In genomic region chrX:81472500-81472899, GRCm38 (mm10) we compare ENCODE assay signal across 12 mouse cellular contexts. TPM values are rescaled to one million over a fixed set of nuclear protein-coding genes. Genes with fewer than 3 reads are reported as not detected.
DNase-seq lines count a peak whose midpoint lies in the region; ATAC-seq and TF ChIP-seq lines count a peak whose summit lies in the region.
"Had no signal": no experiment of that assay in that cellular context is flagged by ENCODE, and none has a peak within 500 bp of the region (broad histone marks: within the 10 kb centered on the region; RNA-seq: fewer than 3 reads in every experiment).

No protein-coding gene starts in this region.

- peak; percentile 58 for DNase-seq in midbrain, postnatal 0 days (ENCODE audit: low spot score)
- no peak for DNase-seq in midbrain, embryonic 11.5 days (ENCODE audit: low spot score, missing footprints)
- DNase-seq in brain, adult 2 months (ENCODE audit: low read depth, low spot score): peak; percentile 19
- DNase-seq in right cerebral cortex, postnatal 4 days: peak; percentile 5
- DNase-seq in thymus, postnatal 14 days: no peak
- DNase-seq: liver, embryonic 13.5 days had no signal

- H3K36me3 ChIP-seq in intestine, postnatal 0 days (ENCODE audit: control insufficient read depth, insufficient read depth): no peaks in the 10 kb centered on the region
- no peaks in the 10 kb centered on the region for H3K36me3 ChIP-seq in intestine, embryonic 16.5 days (ENCODE audit: control insufficient read depth, insufficient read depth, low read length)
- no peaks in the 10 kb centered on the region for H3K36me3 ChIP-seq in midbrain, postnatal 0 days (ENCODE audit: insufficient read depth, low read length)
- H3K36me3 ChIP-seq in midbrain, embryonic 11.5 days (ENCODE audit: control insufficient read depth, insufficient read depth, low read length): no peaks in the 10 kb centered on the region
- H3K36me3 ChIP-seq: embryonic facial prominence, embryonic 15.5 days; intestine, embryonic 15.5 days; liver, embryonic 13.5 days had no signal

- no peaks in the 10 kb centered on the region for H3K9me3 ChIP-seq in intestine, postnatal 0 days (ENCODE audit: control insufficient read depth)
- H3K9me3 ChIP-seq in intestine, embryonic 16.5 days (ENCODE audit: control insufficient read depth, low read length): no peaks in the 10 kb centered on the region
- no peaks in the 10 kb centered on the region for H3K9me3 ChIP-seq in midbrain, postnatal 0 days (ENCODE audit: low read length)
- H3K9me3 ChIP-seq in midbrain, embryonic 11.5 days (ENCODE audit: control insufficient read depth, low read length): no peaks in the 10 kb centered on the region
- H3K9me3 ChIP-seq: embryonic facial prominence, embryonic 15.5 days; intestine, embryonic 15.5 days; liver, embryonic 13.5 days had no signal

- H3K4me1 ChIP-seq in intestine, postnatal 0 days (replicated peaks; ENCODE audit: control insufficient read depth, insufficient read depth, low read length): no peaks in the 10 kb centered on the region
- H3K4me1 ChIP-seq in intestine, embryonic 16.5 days (ENCODE audit: control insufficient read depth, insufficient read depth, low read length): no peaks in the 10 kb centered on the region
- no peaks in the 10 kb centered on the region for H3K4me1 ChIP-seq in midbrain, postnatal 0 days (ENCODE audit: insufficient read depth, low read length)
- no peaks in the 10 kb centered on the region for H3K4me1 ChIP-seq in midbrain, embryonic 11.5 days (ENCODE audit: control insufficient read depth, insufficient read depth, low read length)
- H3K4me1 ChIP-seq: embryonic facial prominence, embryonic 15.5 days; intestine, embryonic 15.5 days; liver, embryonic 13.5 days had no signal

- H3K27me3 ChIP-seq in intestine, postnatal 0 days (replicated peaks; ENCODE audit: control insufficient read depth, insufficient read depth, low read length): no peaks in the 10 kb centered on the region
- no peaks in the 10 kb centered on the region for H3K27me3 ChIP-seq in intestine, embryonic 16.5 days (replicated peaks; ENCODE audit: control insufficient read depth, insufficient read depth, low read length)
- H3K27me3 ChIP-seq in midbrain, postnatal 0 days (ENCODE audit: insufficient read depth, low read length): no peaks in the 10 kb centered on the region
- no peaks in the 10 kb centered on the region for H3K27me3 ChIP-seq in midbrain, embryonic 11.5 days (ENCODE audit: control insufficient read depth, insufficient read depth, low read length)
- H3K27me3 ChIP-seq: embryonic facial prominence, embryonic 15.5 days; intestine, embryonic 15.5 days; liver, embryonic 13.5 days had no signal

- ATAC-seq in intestine, postnatal 0 days: no peak
- no peak for ATAC-seq in intestine, embryonic 16.5 days
- ATAC-seq in midbrain, postnatal 0 days (ENCODE audit: low FRiP score): no peak
- no peak for ATAC-seq in midbrain, embryonic 11.5 days (ENCODE audit: low FRiP score)
- ATAC-seq: activated CD4-positive, CD25-positive, alpha-beta regulatory T cell, adult 4 months; intestine, embryonic 15.5 days had no signal

- no peak overlapping the region for H3K27ac ChIP-seq in intestine, postnatal 0 days (ENCODE audit: low read depth, low read length)
- H3K27ac ChIP-seq in intestine, embryonic 16.5 days (ENCODE audit: low read length): no peak overlapping the region
- H3K27ac ChIP-seq in midbrain, postnatal 0 days (ENCODE audit: low read depth, low read length): no peak overlapping the region
- H3K27ac ChIP-seq in midbrain, embryonic 11.5 days (ENCODE audit: low read depth, low read length): no peak overlapping the region
- H3K27ac ChIP-seq: embryonic facial prominence, embryonic 15.5 days; intestine, embryonic 15.5 days; liver, embryonic 13.5 days had no signal

- no peak overlapping the region for H3K4me3 ChIP-seq in intestine, postnatal 0 days (ENCODE audit: low read depth, low read length)
- no peak overlapping the region for H3K4me3 ChIP-seq in intestine, embryonic 16.5 days (ENCODE audit: low read length)
- no peak overlapping the region for H3K4me3 ChIP-seq in midbrain, postnatal 0 days (ENCODE audit: low read depth, low read length)
- H3K4me3 ChIP-seq in midbrain, embryonic 11.5 days (ENCODE audit: low read depth, low read length): no peak overlapping the region
- H3K4me3 ChIP-seq: embryonic facial prominence, embryonic 15.5 days; intestine, embryonic 15.5 days; liver, embryonic 13.5 days had no signal

- H3K4me2 ChIP-seq in intestine, postnatal 0 days (replicated peaks; ENCODE audit: low read depth): no peak overlapping the region
- H3K4me2 ChIP-seq in intestine, embryonic 16.5 days (ENCODE audit: low read depth, low read length): no peak overlapping the region
- no peak overlapping the region for H3K4me2 ChIP-seq in midbrain, postnatal 0 days (ENCODE audit: low read depth, low read length, poor library complexity, severe bottlenecking)
- H3K4me2 ChIP-seq in midbrain, embryonic 11.5 days: no peak overlapping the region
- H3K4me2 ChIP-seq: embryonic facial prominence, embryonic 15.5 days; intestine, embryonic 15.5 days; liver, embryonic 13.5 days had no signal

- no peak overlapping the region for H3K9ac ChIP-seq in intestine, postnatal 0 days (ENCODE audit: low read depth, low read length)
- H3K9ac ChIP-seq in intestine, embryonic 16.5 days (ENCODE audit: low read depth, low read length): no peak overlapping the region
- H3K9ac ChIP-seq in midbrain, postnatal 0 days (replicated peaks; ENCODE audit: low read length, poor library complexity, severe bottlenecking): no peak overlapping the region
- no peak overlapping the region for H3K9ac ChIP-seq in midbrain, embryonic 11.5 days (ENCODE audit: low read length)
- H3K9ac ChIP-seq: embryonic facial prominence, embryonic 15.5 days; intestine, embryonic 15.5 days; liver, embryonic 13.5 days had no signal

- peak; percentile 41 for TF ChIP-seq CTCF in intestine, postnatal 0 days (IDR thresholded peaks at IDR 0.05; ENCODE audit: low read depth)
- TF ChIP-seq CTCF in midbrain, postnatal 0 days (IDR thresholded peaks at IDR 0.05): peak; percentile 69

RNA-seq across cellular contexts. Expression of gene 4930595M18Rik, which starts 14.6 kb away (rescaled TPM):
- polyA plus RNA-seq in intestine, postnatal 0 days (2015; fragmentation: Nextera tagmentation; extraction: Ambion mirVana): not detected in 2 replicates
- polyA plus RNA-seq in intestine, embryonic 16.5 days (2015; fragmentation: Nextera tagmentation; extraction: Ambion mirVana): not detected in 2 replicates
- not detected in 2 replicates for total RNA-seq in midbrain, postnatal 0 days (2014; rRNA removed)
- polyA plus RNA-seq in midbrain, postnatal 0 days (2015; fragmentation: Nextera tagmentation; extraction: Ambion mirVana): not detected in 2 replicates
- polyA plus RNA-seq in midbrain, embryonic 11.5 days (2014; fragmentation: Nextera tagmentation; extraction: Ambion mirVana): not detected in 2 replicates
- total RNA-seq: granulocyte monocyte progenitor cell, adult 5-6 weeks had no signal
- polyA plus RNA-seq: activated CD4-positive, CD25-positive, alpha-beta regulatory T cell, adult 4 months; embryonic facial prominence, embryonic 15.5 days; intestine, embryonic 15.5 days; liver, embryonic 13.5 days had no signal

Comparison
In these comparisons a context has a peak if more than half of its experiments do, and no peak if none do; other contexts are left out.
1. DNase-seq: peak in midbrain, postnatal 0 days (single experiment), brain, adult 2 months (single experiment) and right cerebral cortex, postnatal 4 days (single experiment); none in midbrain, embryonic 11.5 days (single experiment) and thymus, postnatal 14 days (single experiment).